Mouse (Mus musculus) ovary, adult 10 weeks (tissue): ENCODE measurements around the gene Olfr1339. TPM values are rescaled to one million over a fixed set of nuclear protein-coding genes. Genes with fewer than 3 reads are reported as not detected.

ENCODE experiments used
- polyA plus RNA-seq: library from polyadenylated mRNA; stranded (reverse); fragments of 350-450 nt; fragmentation: Illumina TruSeq; extraction: RNeasy Lipid Tissue Mini Kit (QIAGEN cat#74804); gene quantifications from one replicate; pipeline ENCODE4 v1.2.3, GENCODE M21; 2014

Olfr1339 gene
- not detected for polyA plus RNA-seq

GRCm38 (mm10) chr4:118731875-118732274 lies at the start of gene Olfr1339:
Gene Olfr1339, plus strand, starts transcription at chr4:118732175.

GRCm38 (mm10) chr4:118692412-118692973 lies 39.5 kb upstream of the Olfr1339 start, which contains the start of gene Olfr1342:
Gene Olfr1342, minus strand, starts transcription at chr4:118692756.

GRCm38 (mm10) chr4:118703223-118703622 lies 28.8 kb upstream of the Olfr1339 start, which contains the start of gene Olfr1341:
Gene Olfr1341, plus strand, starts transcription at chr4:118703523.

GRCm38 (mm10) chr4:118719838-118720237 lies 12.1 kb upstream of the Olfr1339 start, which contains the start of gene Olfr1340:
Gene Olfr1340, plus strand, starts transcription at chr4:118720138.

GRCm38 (mm10) chr4:118758637-118759036 lies 26.7 kb downstream of the Olfr1339 start, which contains the start of gene Olfr1338:
Gene Olfr1338, minus strand, starts transcription at chr4:118758737.

GRCm38 (mm10) chr4:118782486-118782885 lies 50.5 kb downstream of the Olfr1339 start, which contains the start of gene Olfr1337:
Gene Olfr1337, minus strand, starts transcription at chr4:118782586.

Other genes with a start within 250 kb of the Olfr1339 start
- gene Tie1, start 242.1 kb upstream of the Olfr1339 start, polyA plus RNA-seq: 1.1 TPM
- gene 2610528J11Rik, start 205.2 kb upstream of the Olfr1339 start, polyA plus RNA-seq: 0.88 TPM
- 0.66 TPM for gene Tmem125, start 188.1 kb upstream of the Olfr1339 start, polyA plus RNA-seq
- gene Cfap57, start 111.4 kb upstream of the Olfr1339 start, polyA plus RNA-seq: 2.1 TPM
- 19.5 TPM for gene Ebna1bp2, start 111.4 kb upstream of the Olfr1339 start, polyA plus RNA-seq
- gene Olfr62, start 73.2 kb upstream of the Olfr1339 start, polyA plus RNA-seq: not detected
- gene Olfr1342, start 39.4 kb upstream of the Olfr1339 start, polyA plus RNA-seq: not detected
- gene Olfr1341, start 28.7 kb upstream of the Olfr1339 start, polyA plus RNA-seq: not detected
- gene Olfr1340, start 12.0 kb upstream of the Olfr1339 start, polyA plus RNA-seq: not detected
- gene Olfr1338, start 26.6 kb downstream of the Olfr1339 start, polyA plus RNA-seq: not detected
- gene Olfr1337, start 50.4 kb downstream of the Olfr1339 start, polyA plus RNA-seq: not detected
- not detected for gene Olfr1335, start 77.8 kb downstream of the Olfr1339 start, polyA plus RNA-seq
- gene Olfr1333, start 104.1 kb downstream of the Olfr1339 start, polyA plus RNA-seq: not detected
- gene Olfr1331, start 132.5 kb downstream of the Olfr1339 start, polyA plus RNA-seq: not detected
- gene Olfr1330, start 156.4 kb downstream of the Olfr1339 start, polyA plus RNA-seq: not detected
- not detected for gene Olfr1329, start 185.3 kb downstream of the Olfr1339 start, polyA plus RNA-seq
- not detected for gene Olfr1328, start 206.4 kb downstream of the Olfr1339 start, polyA plus RNA-seq
- 0.43 TPM for gene Lao1, start 229.4 kb downstream of the Olfr1339 start, polyA plus RNA-seq